Mouse (Mus musculus) G1E (cell line): ENCODE measurements at regions not wholly inside any gene's neighbourhood (a gene's known extent, or its start where the extent isn't known, plus 50 kb on each side); places are given as distances from the start of the nearest gene placed in this dataset.

Source experiments
- ATAC-seq: 2 replicates; pipeline ENCODE4 v1.8.0; 2016; ENCODE audit warnings: mild to moderate bottlenecking; ENCODE audit not compliant: insufficient number of reproducible peaks, poor library complexity, low FRiP score, severe bottlenecking; ENCODE audit errors: extremely low read depth
- DNase-seq: peaks from one replicate; pipeline ENCODE4 v3.0.0; 2012; ENCODE audit warnings: low spot score
- H3K27me3 ChIP-seq: 2 replicates; pipeline ENCODE4 v1.6.1; 2012; ENCODE audit warnings: mild to moderate bottlenecking, low read length, inconsistent platforms; ENCODE audit not compliant: insufficient read depth
- H3K36me3 ChIP-seq: replicated peaks from 2 replicates; pipeline ENCODE3; 2012; ENCODE audit warnings: mild to moderate bottlenecking, inconsistent platforms
- H3K4me1 ChIP-seq: 2 replicates; pipeline ENCODE4 v1.6.1; 2012; ENCODE audit warnings: low read depth, low read length, inconsistent platforms, mixed read lengths; ENCODE audit not compliant: insufficient read depth
- H3K4me3 ChIP-seq: 2 replicates; pipeline ENCODE4 v1.5.1; 2012; ENCODE audit warnings: low read depth, mild to moderate bottlenecking, inconsistent platforms, low read length, moderate library complexity, mixed read lengths
- H3K9me3 ChIP-seq: replicated peaks from 2 replicates; pipeline ENCODE4 v1.6.1; 2012; ENCODE audit warnings: inconsistent platforms
- CTCF ChIP-seq: IDR thresholded peaks from 2 replicates; pipeline ENCODE4 v1.5.1; 2012; ENCODE audit warnings: low read depth, low read length, inconsistent platforms, mixed read lengths
- GATA1 ChIP-seq: IDR thresholded peaks from 2 replicates; pipeline ENCODE4 v1.6.1; 2012; ENCODE audit warnings: borderline replicate concordance, low read length, inconsistent platforms, mixed read lengths
- GATA2 ChIP-seq: IDR thresholded peaks from 2 replicates; pipeline ENCODE4 v1.6.1; 2012; ENCODE audit warnings: low read depth, low read length, inconsistent platforms, borderline replicate concordance
- POLR2AphosphoS5 ChIP-seq: IDR thresholded peaks from 2 replicates; pipeline ENCODE4 v1.6.1; 2012; ENCODE audit warnings: low read depth, low read length, inconsistent platforms; ENCODE audit not compliant: insufficient replicate concordance
- TAL1 ChIP-seq: conservative IDR thresholded peaks from 2 replicates; pipeline ENCODE4 v1.6.1; 2012; ENCODE audit warnings: low read depth, low read length, inconsistent platforms, mixed read lengths

GRCm38 (mm10) chr17:84844950-84845349 is 54.4 kb upstream of the Lrpprc start:
- H3K36me3 ChIP-seq = no peaks in the 10 kb centered on the region
- H3K27me3 ChIP-seq = peaks cover 7% of the 10 kb centered on the region
- H3K4me3 ChIP-seq = no peak overlapping the region
- no peaks in the 10 kb centered on the region for H3K4me1 ChIP-seq
- DNase-seq (no peak), ATAC-seq (no peak)
- TF ChIP-seq TAL1 (no peak), GATA1 (no peak), CTCF (no peak), GATA2 (no peak), POLR2AphosphoS5 (no peak)
- no peaks in the 10 kb centered on the region for H3K9me3 ChIP-seq

- Histone ChIP-seq H3K9me3 (no peaks in the 10 kb centered on the region), H3K4me1 (no peaks in the 10 kb centered on the region), H3K27me3 (peaks cover 10% of the 10 kb centered on the region), H3K4me3 (no peak overlapping the region), H3K36me3 (no peaks in the 10 kb centered on the region)
- DNase-seq = no peak
- ATAC-seq = no peak
- no peak for TF ChIP-seq CTCF
- no peak for TF ChIP-seq GATA1
- TF ChIP-seq POLR2AphosphoS5 = no peak
- no peak for TF ChIP-seq GATA2
- TF ChIP-seq TAL1 = no peak
Measured at GRCm38 (mm10) chr17:84846141-84846540, 55.6 kb upstream of the Lrpprc start.

- H3K36me3 ChIP-seq = no peaks in the 10 kb centered on the region
- DNase-seq (no peak), ATAC-seq (no peak)
- no peaks in the 10 kb centered on the region for H3K9me3 ChIP-seq
- H3K27me3 ChIP-seq = peaks cover 27% of the 10 kb centered on the region
- TF ChIP-seq GATA1 (no peak), GATA2 (no peak), CTCF (no peak), POLR2AphosphoS5 (no peak), TAL1 (no peak)
- H3K4me1 ChIP-seq = no peaks in the 10 kb centered on the region
- no peak overlapping the region for H3K4me3 ChIP-seq
Measured at GRCm38 (mm10) chr17:84848385-84849030, 57.9 kb upstream of the Lrpprc start.

- H3K9me3 ChIP-seq = no peaks in the 10 kb centered on the region
- no peak for ATAC-seq
- H3K4me3 ChIP-seq = no peak overlapping the region
- H3K27me3 ChIP-seq = peaks cover 32% of the 10 kb centered on the region
- no peaks in the 10 kb centered on the region for H3K4me1 ChIP-seq
- TF ChIP-seq GATA1 (no peak), POLR2AphosphoS5 (no peak), GATA2 (no peak), CTCF (no peak), TAL1 (no peak)
- H3K36me3 ChIP-seq = no peaks in the 10 kb centered on the region
- DNase-seq = no peak
Measured at GRCm38 (mm10) chr17:84849031-84849405, 58.4 kb upstream of the Lrpprc start.

- DNase-seq (no peak), ATAC-seq (no peak)
- Histone ChIP-seq H3K4me3 (no peak overlapping the region), H3K36me3 (no peaks in the 10 kb centered on the region), H3K27me3 (peaks cover 30% of the 10 kb centered on the region), H3K4me1 (no peaks in the 10 kb centered on the region), H3K9me3 (no peaks in the 10 kb centered on the region)
- TF ChIP-seq GATA1 (no peak), GATA2 (no peak), TAL1 (no peak), CTCF (no peak), POLR2AphosphoS5 (no peak)
Measured at GRCm38 (mm10) chr17:84850464-84850863, 59.9 kb upstream of the Lrpprc start.

- no peak for TF ChIP-seq TAL1
- TF ChIP-seq CTCF = no peak
- TF ChIP-seq GATA2 = no peak
- TF ChIP-seq POLR2AphosphoS5 = no peak
- TF ChIP-seq GATA1 = no peak
- H3K4me1 ChIP-seq = no peaks in the 10 kb centered on the region
- peaks cover 33% of the 10 kb centered on the region for H3K27me3 ChIP-seq
- no peak overlapping the region for H3K4me3 ChIP-seq
- no peak for ATAC-seq
- no peak for DNase-seq
- no peaks in the 10 kb centered on the region for H3K36me3 ChIP-seq
- no peaks in the 10 kb centered on the region for H3K9me3 ChIP-seq
Measured at GRCm38 (mm10) chr17:84850893-84851292, 60.3 kb upstream of the Lrpprc start.

GRCm38 (mm10) chr17:84856971-84857370 is 66.4 kb upstream of the Lrpprc start:
- ATAC-seq (no peak), DNase-seq (no peak)
- H3K27me3 ChIP-seq = peaks cover 31% of the 10 kb centered on the region
- no peaks in the 10 kb centered on the region for H3K36me3 ChIP-seq
- H3K4me3 ChIP-seq = no peak overlapping the region
- no peaks in the 10 kb centered on the region for H3K4me1 ChIP-seq
- H3K9me3 ChIP-seq = no peaks in the 10 kb centered on the region
- TF ChIP-seq CTCF (no peak), GATA1 (no peak), POLR2AphosphoS5 (no peak), TAL1 (no peak), GATA2 (no peak)
